Mouse (Mus musculus): Measurements from ENCODE around the gene Hps1. TPM values are rescaled to one million over a fixed set of nuclear protein-coding genes. Genes with fewer than 3 reads are reported as not detected.
"Not testable (repeated sequence)": the region's sequence is repeated elsewhere in the genome, so short reads cannot be mapped to it uniquely, and the experiment has no call there.

Gene Hps1
- polyA plus RNA-seq, 1 experiment from 2014 or later: 15.6 TPM

DNA sequence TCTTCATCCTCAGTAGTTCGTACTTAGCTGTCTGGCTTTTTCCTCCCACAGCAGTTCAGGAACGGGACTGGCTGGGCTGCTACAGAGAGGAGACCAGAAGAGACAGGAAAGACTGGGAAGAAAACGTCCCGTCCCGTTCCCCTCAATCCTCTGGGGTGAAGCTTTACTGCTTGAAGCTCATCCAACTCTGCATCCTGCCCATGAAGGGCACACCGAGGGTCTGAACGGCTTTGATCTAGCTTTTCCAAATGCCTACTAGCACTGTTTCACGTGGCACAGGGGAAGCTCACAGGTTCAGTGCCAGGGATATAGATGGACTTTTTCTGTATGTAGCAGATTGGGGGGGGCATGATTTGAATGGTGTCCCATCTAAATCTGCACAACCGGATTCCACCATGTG lies 16.0 kb upstream of the Hps1 start:
- peak overlapping the region; percentile 42; the same call in 1 of the 2 replicates for H3K4me3 ChIP-seq (replicated peaks; ENCODE audit: low read length)
- WGBS: 37% methylated on average over 9 of the region's 9 CpGs
- H3K27ac ChIP-seq (ENCODE audit: low read length): no peak overlapping the region
- H3K4me1 ChIP-seq (ENCODE audit: control insufficient read depth, insufficient read depth, low read length): 0 out of 2 replicates have a peak, but pooled peaks cover 2% of the 10 kb centered on the region
- H3K4me2 ChIP-seq (ENCODE audit: low read depth, low read length): peak overlapping the region; percentile 75
- H3K9ac ChIP-seq (ENCODE audit: low read length): peak overlapping the region; percentile 66; the same call in 1 of the 2 replicates
- H3K9me3 ChIP-seq (replicated peaks; ENCODE audit: control insufficient read depth, low read length): no peaks in the 10 kb centered on the region
- no peak for ATAC-seq (ENCODE audit: insufficient read depth, low FRiP score)
- H3K27me3 ChIP-seq (ENCODE audit: control insufficient read depth, insufficient read depth, low read length): no peaks in the 10 kb centered on the region
- no peaks in the 10 kb centered on the region for H3K36me3 ChIP-seq (ENCODE audit: control insufficient read depth, insufficient read depth, low read length)

DNA sequence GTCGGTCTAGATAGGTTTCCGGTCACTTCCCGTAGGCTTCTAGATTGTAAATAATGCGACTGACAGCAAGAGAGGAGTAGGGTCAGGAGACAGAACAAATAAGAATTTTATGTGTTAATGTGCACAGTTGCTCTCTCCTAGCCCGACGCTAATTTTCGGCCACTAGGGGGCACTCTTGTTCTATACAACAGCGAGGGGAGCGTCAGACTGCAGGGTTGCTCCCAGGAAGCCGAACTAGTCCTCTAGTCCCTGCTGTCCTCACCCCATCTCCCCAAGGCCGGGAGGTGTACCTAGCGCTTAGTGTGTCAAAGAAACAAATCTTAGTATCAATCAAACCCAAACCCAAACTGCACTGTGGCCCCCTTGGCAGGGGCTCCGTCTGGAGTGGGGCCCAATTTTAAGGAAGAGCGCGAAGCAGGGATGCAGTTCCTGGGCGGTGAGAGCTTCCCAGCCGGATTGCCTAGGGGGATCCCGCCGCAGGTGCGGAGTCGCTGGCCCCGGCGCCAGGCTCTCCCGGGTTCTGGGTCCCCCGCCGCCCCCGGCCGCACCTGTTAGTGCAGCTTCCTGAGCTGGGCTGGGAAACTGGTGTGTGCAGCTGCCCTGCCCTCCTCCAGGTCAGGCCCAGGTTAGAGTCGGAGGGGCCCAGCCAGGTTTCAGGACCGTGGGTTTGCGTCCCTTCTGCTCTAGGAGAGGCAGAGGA lies 15.3 kb upstream of the Hps1 start:
- Histone ChIP-seq H3K9ac (ENCODE audit: low read length) (peak overlapping the region; percentile 66), H3K4me3 (replicated peaks; ENCODE audit: low read length) (peak overlapping the region; percentile 42), H3K36me3 (ENCODE audit: control insufficient read depth, insufficient read depth, low read length) (no peaks in the 10 kb centered on the region), H3K4me2 (ENCODE audit: low read depth, low read length) (peak overlapping the region; percentile 75), H3K27me3 (ENCODE audit: control insufficient read depth, insufficient read depth, low read length) (no peaks in the 10 kb centered on the region), H3K4me1 (ENCODE audit: control insufficient read depth, insufficient read depth, low read length) (0 out of 2 replicates have a peak, but pooled peaks cover 2% of the 10 kb centered on the region), H3K9me3 (replicated peaks; ENCODE audit: control insufficient read depth, low read length) (no peaks in the 10 kb centered on the region), H3K27ac (ENCODE audit: low read length) (no peak overlapping the region)
- ATAC-seq (ENCODE audit: insufficient read depth, low FRiP score): peak; percentile 86
- 3% methylated on average over 31 of the region's 31 CpGs for WGBS

DNA sequence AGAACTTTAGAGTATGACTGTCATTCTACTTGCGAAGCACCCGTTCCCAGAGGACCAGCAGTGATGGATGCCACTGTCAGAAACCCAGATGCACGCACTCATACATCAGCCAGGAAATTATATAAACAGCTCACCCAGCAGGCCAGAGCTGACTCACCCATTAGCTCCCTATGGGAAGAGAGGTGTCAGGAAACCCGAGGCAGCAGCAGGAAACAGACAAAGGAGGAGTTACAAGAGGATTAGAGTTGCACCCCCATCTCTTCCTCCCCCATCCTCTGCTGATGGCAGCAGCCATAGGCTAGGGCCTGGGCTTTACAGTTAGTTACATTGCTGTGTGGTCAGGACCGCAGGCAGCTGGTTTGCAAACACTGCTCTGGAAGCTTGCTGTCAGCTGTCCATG lies 8.5 kb upstream of the Hps1 start:
- Histone ChIP-seq H3K27ac (ENCODE audit: low read length) (no peak overlapping the region), H3K36me3 (ENCODE audit: control insufficient read depth, insufficient read depth, low read length) (no peaks in the 10 kb centered on the region), H3K9me3 (replicated peaks; ENCODE audit: control insufficient read depth, low read length) (no peaks in the 10 kb centered on the region), H3K4me1 (ENCODE audit: control insufficient read depth, insufficient read depth, low read length) (0 out of 2 replicates have a peak, but pooled peaks cover 9% of the 10 kb centered on the region), H3K4me3 (replicated peaks; ENCODE audit: low read length) (no peak overlapping the region), H3K9ac (ENCODE audit: low read length) (no peak overlapping the region), H3K27me3 (ENCODE audit: control insufficient read depth, insufficient read depth, low read length) (no peaks in the 10 kb centered on the region), H3K4me2 (ENCODE audit: low read depth, low read length) (no peak overlapping the region)
- WGBS: 20% methylated on average over 5 of the region's 5 CpGs
- ATAC-seq (ENCODE audit: insufficient read depth, low FRiP score): no peak

DNA sequence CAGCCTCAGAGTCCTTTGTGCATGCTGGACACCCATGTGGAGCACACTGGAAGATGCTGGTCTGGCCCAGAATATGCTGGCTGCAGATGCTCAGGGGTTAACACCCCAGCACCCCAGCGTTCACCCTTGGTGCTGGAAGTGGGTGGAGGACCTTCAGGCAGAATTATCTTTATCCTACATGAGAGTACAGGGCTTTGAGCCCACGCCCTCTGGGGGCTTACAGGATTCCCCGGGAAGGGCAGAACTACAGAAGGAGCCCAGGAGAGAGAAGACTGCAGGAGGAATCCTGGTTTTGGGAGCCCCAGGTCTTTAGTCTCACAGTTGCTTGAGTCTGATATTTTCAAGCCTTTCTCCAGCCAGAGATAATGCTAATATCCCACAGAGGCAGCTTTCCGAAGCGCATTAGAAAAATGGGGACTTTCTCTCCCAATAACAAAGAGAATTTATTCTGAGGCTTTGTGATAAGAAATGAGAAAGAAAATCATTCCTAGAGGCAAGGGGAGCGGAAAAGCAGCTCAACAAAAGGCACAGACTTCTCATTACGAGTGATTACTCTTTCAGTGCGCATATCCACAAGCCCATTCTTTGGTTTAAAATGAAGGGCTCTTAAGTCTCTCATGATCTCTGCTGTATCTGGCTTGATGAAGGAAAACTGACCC lies 5.9 kb upstream of the Hps1 start:
- Histone ChIP-seq H3K4me2 (ENCODE audit: low read depth, low read length) (no peak overlapping the region), H3K36me3 (ENCODE audit: control insufficient read depth, insufficient read depth, low read length) (no peaks in the 10 kb centered on the region), H3K27ac (ENCODE audit: low read length) (no peak overlapping the region), H3K27me3 (ENCODE audit: control insufficient read depth, insufficient read depth, low read length) (no peaks in the 10 kb centered on the region), H3K9ac (ENCODE audit: low read length) (0 out of 2 replicates have a peak overlapping the region, but pooled peaks have one; percentile 13), H3K9me3 (replicated peaks; ENCODE audit: control insufficient read depth, low read length) (no peaks in the 10 kb centered on the region), H3K4me1 (ENCODE audit: control insufficient read depth, insufficient read depth, low read length) (0 out of 2 replicates have a peak, but pooled peaks cover 9% of the 10 kb centered on the region), H3K4me3 (replicated peaks; ENCODE audit: low read length) (no peak overlapping the region)
- ATAC-seq (ENCODE audit: insufficient read depth, low FRiP score): no peak
- WGBS: 56% methylated on average over 8 of the region's 8 CpGs

DNA sequence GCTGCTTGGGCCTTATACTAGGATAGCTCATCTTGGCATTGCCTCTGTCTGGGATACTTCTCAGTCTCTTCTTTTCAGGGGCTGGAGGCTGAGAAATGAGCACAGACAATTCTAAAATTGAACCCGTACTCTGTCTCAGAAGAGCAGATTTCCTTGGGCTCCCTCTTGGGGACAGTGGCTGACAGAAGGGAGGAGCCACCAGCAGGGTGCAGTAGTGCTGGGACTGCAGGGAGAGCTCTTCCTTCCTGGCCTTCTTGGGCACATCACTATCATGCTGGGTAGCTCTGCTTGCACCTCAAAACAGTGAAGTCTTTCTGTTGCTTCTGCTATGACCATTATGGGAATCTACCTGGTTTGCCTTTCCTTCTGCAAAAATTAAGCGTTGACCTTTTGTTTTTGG lies 5.4 kb upstream of the Hps1 start:
- Histone ChIP-seq H3K27ac (ENCODE audit: low read length) (no peak overlapping the region), H3K4me1 (ENCODE audit: control insufficient read depth, insufficient read depth, low read length) (0 out of 2 replicates have a peak, but pooled peaks cover 9% of the 10 kb centered on the region), H3K27me3 (ENCODE audit: control insufficient read depth, insufficient read depth, low read length) (no peaks in the 10 kb centered on the region), H3K9me3 (replicated peaks; ENCODE audit: control insufficient read depth, low read length) (no peaks in the 10 kb centered on the region), H3K4me2 (ENCODE audit: low read depth, low read length) (no peak overlapping the region), H3K9ac (ENCODE audit: low read length) (no peak overlapping the region), H3K4me3 (replicated peaks; ENCODE audit: low read length) (no peak overlapping the region), H3K36me3 (ENCODE audit: control insufficient read depth, insufficient read depth, low read length) (no peaks in the 10 kb centered on the region)
- 33% methylated on average over 2 of the region's 2 CpGs for WGBS
- no peak for ATAC-seq (ENCODE audit: insufficient read depth, low FRiP score)

DNA sequence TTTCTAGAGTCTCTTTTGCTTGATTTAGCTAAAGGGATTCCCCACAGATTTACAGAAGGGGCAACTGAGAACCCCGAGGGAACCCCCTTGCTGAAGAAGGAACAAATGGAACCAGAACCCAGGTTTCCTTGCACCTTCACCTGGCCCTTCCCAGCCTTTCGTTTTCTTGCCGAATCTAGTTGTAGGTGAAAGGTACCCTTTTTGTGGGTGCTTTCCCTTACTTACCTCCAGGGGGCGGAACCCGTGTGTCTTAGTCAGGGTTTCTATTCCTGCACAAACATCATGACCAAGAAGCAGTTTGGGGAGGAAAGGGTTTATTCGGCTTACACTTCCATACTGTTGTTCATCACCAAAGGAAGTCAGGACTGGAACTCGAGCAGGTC lies 369 bp upstream of the Hps1 start:
- ATAC-seq (ENCODE audit: insufficient read depth, low FRiP score); H3K36me3 ChIP-seq (ENCODE audit: control insufficient read depth, insufficient read depth, low read length): not testable (repeated sequence)
- 48% methylated on average over 7 of the region's 7 CpGs for WGBS

DNA sequence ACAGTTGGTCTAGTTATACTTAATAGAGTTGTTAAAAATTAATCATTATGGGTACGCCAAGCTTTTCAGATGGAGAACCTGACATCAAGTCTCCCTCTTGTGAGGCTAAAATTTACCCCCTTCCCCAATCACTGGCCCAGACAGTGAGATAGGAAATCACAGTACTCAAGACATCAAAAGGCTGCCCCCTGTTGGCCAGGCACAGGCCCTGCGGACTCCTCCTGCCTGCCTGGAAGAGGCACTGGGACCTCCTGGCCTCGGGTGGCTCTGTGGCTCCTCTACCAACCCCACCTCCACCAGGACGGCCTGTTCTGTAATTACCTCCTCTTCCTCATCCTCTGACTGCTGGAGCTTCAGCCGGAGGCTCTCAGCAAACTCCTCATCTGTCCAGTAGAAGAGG lies 2.0 kb downstream of the Hps1 start:
- H3K4me2 ChIP-seq (ENCODE audit: low read depth, low read length): no peak overlapping the region
- ATAC-seq (ENCODE audit: insufficient read depth, low FRiP score): no peak
- WGBS: 73% methylated on average over 5 of the region's 5 CpGs
- H3K4me3 ChIP-seq (replicated peaks; ENCODE audit: low read length): no peak overlapping the region
- H3K36me3 ChIP-seq (ENCODE audit: control insufficient read depth, insufficient read depth, low read length): no peaks in the 10 kb centered on the region
- no peak overlapping the region for H3K9ac ChIP-seq (ENCODE audit: low read length)
- no peaks in the 10 kb centered on the region for H3K27me3 ChIP-seq (ENCODE audit: control insufficient read depth, insufficient read depth, low read length)
- H3K9me3 ChIP-seq (replicated peaks; ENCODE audit: control insufficient read depth, low read length): no peaks in the 10 kb centered on the region
- H3K27ac ChIP-seq (ENCODE audit: low read length): no peak overlapping the region
- 0 out of 2 replicates have a peak, but pooled peaks cover 3% of the 10 kb centered on the region for H3K4me1 ChIP-seq (ENCODE audit: control insufficient read depth, insufficient read depth, low read length)

More for the DNA sequence above, 369 bp upstream of the Hps1 start:
- peak overlapping the region; percentile 86 for H3K4me2 ChIP-seq (ENCODE audit: low read depth, low read length)
- not testable (repeated sequence) for H3K9me3 ChIP-seq (replicated peaks; ENCODE audit: control insufficient read depth, low read length); H3K4me1 ChIP-seq (ENCODE audit: control insufficient read depth, insufficient read depth, low read length); H3K27me3 ChIP-seq (ENCODE audit: control insufficient read depth, insufficient read depth, low read length)
- H3K4me3 ChIP-seq (replicated peaks; ENCODE audit: low read length): peak overlapping the region; percentile 80
- peak overlapping the region; percentile 85 for H3K9ac ChIP-seq (ENCODE audit: low read length)
- H3K27ac ChIP-seq (ENCODE audit: low read length): peak overlapping the region; percentile 90

DNA sequence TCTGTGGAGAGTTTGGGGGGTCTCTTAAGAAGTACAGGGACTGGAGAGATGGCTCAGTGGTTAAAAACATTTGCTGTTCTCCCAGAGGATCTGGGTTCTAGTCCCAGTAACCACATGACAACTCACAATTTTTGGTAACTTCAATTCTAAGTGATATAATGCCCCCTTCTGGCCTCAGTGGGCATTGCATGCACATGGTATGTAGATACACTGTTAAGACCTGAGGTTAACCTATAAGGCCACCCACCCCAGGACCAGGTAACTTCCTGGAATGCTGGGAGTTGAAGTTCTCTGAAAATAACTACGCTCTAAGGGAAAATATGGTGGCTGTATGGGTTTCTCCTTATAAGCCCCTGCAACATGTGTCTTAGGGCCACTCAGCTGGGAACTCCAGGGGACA lies 3.0 kb downstream of the Hps1 start:
- H3K9me3 ChIP-seq (replicated peaks; ENCODE audit: control insufficient read depth, low read length): no peaks in the 10 kb centered on the region
- 97% methylated on average over 1 of the region's 1 CpGs for WGBS
- ATAC-seq (ENCODE audit: insufficient read depth, low FRiP score): no peak
- H3K9ac ChIP-seq (ENCODE audit: low read length): no peak overlapping the region
- no peak overlapping the region for H3K27ac ChIP-seq (ENCODE audit: low read length)
- no peak overlapping the region for H3K4me3 ChIP-seq (replicated peaks; ENCODE audit: low read length)
- no peaks in the 10 kb centered on the region for H3K27me3 ChIP-seq (ENCODE audit: control insufficient read depth, insufficient read depth, low read length)
- H3K4me2 ChIP-seq (ENCODE audit: low read depth, low read length): no peak overlapping the region
- H3K4me1 ChIP-seq (ENCODE audit: control insufficient read depth, insufficient read depth, low read length): 0 out of 2 replicates have a peak, but pooled peaks cover 3% of the 10 kb centered on the region
- H3K36me3 ChIP-seq (ENCODE audit: control insufficient read depth, insufficient read depth, low read length): no peaks in the 10 kb centered on the region

DNA sequence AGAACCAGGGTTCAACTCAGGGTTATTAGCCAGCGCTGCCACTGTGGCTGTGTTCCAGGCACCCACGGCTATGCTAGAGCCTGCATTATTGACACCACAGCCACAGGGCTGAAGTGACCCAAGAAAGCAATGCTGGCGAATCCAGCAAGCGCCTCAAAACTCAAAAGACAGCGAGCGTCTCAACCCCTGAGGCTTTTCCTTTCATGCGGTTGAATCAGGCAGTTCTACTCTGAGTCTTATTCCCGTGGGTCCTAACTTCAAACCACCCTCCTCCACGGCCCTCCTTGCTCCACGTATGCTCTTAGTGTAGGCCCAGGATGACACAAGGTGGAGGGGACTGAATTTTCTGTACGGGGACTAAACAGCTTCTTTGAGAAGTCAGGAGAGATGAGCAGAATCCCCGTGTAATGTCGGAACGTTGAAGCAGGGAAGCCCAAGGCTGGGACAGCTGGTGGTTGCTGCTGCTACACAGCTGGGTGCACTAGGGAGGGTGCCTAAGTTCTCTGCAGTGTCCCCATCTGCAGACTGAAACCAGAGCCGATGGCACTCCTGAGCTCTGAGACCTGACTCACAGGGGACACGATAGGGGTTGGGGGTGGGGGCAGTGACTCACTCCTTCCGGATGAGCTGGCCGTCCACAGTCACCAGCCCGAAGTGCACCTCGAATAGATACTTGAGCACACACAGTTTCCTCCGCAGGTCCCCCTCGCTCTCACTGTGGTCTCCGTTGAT lies 9.5 kb downstream of the Hps1 start:
- 88% methylated on average over 23 of the region's 23 CpGs for WGBS
- H3K27me3 ChIP-seq (ENCODE audit: control insufficient read depth, insufficient read depth, low read length): no peaks in the 10 kb centered on the region
- H3K4me2 ChIP-seq (ENCODE audit: low read depth, low read length): no peak overlapping the region
- H3K27ac ChIP-seq (ENCODE audit: low read length): no peak overlapping the region
- ATAC-seq (ENCODE audit: insufficient read depth, low FRiP score): no peak
- no peak overlapping the region for H3K9ac ChIP-seq (ENCODE audit: low read length)
- H3K9me3 ChIP-seq (replicated peaks; ENCODE audit: control insufficient read depth, low read length): no peaks in the 10 kb centered on the region
- no peaks in the 10 kb centered on the region for H3K36me3 ChIP-seq (ENCODE audit: control insufficient read depth, insufficient read depth, low read length)
- H3K4me1 ChIP-seq (ENCODE audit: control insufficient read depth, insufficient read depth, low read length): no peaks in the 10 kb centered on the region
- no peak overlapping the region for H3K4me3 ChIP-seq (replicated peaks; ENCODE audit: low read length)
